Mouse (Mus musculus) layer of hippocampus, adult 11-12 months (tissue): ENCODE data around the gene Sbno1.

Experiments used
- DNase-seq: peaks from one replicate; pipeline ENCODE4 v3.0.0; 2022; ENCODE audit warnings: low spot score

Gene Sbno1

GRCm38 (mm10) chr5:124444208-124444607 lies 18.4 kb upstream of the Sbno1 start:
- no peak for DNase-seq

DNA sequence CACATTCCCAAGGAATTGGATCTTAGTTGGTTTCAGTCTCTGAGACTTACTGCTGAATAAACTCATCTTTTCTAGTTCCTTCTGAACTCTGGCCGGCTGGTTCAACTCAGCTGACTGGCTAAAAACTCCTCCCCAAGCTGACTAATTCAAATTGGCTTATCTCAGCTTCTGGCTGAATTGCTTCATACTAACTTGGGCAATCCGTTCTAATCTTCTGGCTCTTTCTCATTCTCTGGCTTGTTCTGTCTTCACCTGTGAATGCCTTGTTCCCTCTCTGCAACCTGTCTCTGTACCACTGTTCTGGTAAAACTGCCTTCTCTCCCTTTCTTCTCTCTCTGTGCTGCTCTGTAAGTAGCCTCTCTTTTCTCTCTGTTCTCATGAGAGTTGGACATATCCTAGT lies 16.8 kb upstream of the Sbno1 start:
- no peak for DNase-seq

- DNase-seq: no peak
These were observed 14.4 kb upstream of the Sbno1 start for GRCm38 (mm10) chr5:124440094-124440701.

DNA sequence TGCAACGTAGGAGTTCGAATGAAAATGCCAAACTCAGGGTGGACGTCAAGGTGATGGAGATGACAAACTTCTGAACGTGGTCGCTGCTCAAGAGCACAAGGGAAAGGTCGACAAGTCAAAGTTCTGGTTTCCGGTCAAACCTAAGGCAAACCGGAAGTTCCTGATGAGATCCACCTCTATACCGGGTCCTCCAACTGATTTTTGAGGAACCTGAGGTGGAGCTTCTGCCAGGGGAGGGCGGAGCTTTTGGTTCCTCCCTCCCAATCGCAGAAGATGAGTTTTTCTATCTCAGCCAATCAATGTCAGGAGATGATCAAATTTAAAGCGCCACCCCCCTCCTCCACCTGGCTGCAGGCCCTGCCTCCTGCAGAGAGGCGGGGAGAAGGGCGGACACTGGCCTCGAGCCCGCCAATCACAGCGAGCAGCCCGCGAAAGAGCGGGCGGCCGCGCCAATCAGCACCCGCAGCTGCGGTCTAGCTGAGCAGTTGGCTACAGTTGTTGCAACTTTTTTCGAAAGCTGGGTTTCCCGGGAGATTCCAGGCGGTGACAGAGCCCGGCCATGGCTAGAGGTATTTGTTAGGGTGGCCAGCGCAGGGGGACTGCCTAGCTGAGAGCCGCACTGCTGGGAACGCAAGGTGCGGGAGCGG lies 13.8 kb upstream of the Sbno1 start, which contains the start of gene Kmt5a:
Gene Kmt5a (plus strand): TSS at position 484 of the 647 bp plus-strand sequence.
- DNase-seq: peak; percentile 95

- no peak for DNase-seq
These were observed 12.9 kb upstream of the Sbno1 start for GRCm38 (mm10) chr5:124438746-124439145.

- no peak for DNase-seq
These were observed 12.4 kb upstream of the Sbno1 start for GRCm38 (mm10) chr5:124438229-124438628.

DNA sequence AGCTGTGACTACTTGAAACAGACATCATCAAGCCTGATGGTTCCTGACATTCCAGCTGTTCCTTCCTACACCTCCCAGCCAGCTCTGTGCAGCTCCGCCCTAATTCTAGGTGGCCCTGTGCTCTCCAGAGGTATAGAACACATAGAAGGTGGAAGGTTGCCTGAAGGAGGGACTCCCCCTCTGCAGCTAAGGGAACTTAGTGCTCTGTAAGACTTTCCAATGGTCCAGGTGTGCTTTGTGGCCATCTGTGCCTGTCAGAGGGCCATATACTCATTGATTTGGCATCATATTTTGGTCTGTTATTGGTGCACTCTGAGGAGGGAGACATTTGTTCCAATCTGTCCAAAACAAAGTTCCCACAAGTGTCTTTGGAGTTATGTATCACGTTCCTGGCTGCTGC lies 7.2 kb upstream of the Sbno1 start:
- no peak for DNase-seq

DNA sequence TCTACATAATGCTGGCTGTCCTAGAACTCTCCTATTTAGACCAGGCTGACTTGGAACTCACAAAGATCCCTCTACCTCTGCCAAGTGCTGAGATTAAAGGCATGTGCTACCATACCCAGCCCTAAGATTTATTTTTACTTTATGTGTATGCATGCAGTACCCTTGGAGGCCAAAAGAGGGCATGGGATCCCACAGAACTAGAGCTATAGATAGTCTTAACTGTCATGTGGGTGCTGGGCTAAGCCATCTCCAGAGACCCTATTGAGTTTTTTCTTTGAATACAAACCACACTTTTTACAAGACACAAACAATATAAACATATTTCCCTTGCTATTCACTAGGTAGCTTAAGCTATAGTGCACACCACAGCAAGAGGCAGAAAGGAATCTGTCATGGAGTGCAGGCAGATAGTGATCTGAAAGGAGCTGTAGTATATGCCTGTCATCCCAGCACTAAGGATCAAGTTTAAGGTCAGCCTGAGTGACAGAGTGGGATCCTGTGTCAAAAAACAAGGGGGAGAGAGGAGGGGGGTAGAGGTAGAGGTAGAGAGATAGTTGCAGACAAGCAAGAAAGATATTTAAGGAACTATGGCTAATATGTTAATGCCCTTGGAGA lies 6.7 kb upstream of the Sbno1 start:
- peak; percentile 89 for DNase-seq

GRCm38 (mm10) chr5:124426475-124427071 lies 772 bp upstream of the Sbno1 start:
- DNase-seq: no peak

DNA sequence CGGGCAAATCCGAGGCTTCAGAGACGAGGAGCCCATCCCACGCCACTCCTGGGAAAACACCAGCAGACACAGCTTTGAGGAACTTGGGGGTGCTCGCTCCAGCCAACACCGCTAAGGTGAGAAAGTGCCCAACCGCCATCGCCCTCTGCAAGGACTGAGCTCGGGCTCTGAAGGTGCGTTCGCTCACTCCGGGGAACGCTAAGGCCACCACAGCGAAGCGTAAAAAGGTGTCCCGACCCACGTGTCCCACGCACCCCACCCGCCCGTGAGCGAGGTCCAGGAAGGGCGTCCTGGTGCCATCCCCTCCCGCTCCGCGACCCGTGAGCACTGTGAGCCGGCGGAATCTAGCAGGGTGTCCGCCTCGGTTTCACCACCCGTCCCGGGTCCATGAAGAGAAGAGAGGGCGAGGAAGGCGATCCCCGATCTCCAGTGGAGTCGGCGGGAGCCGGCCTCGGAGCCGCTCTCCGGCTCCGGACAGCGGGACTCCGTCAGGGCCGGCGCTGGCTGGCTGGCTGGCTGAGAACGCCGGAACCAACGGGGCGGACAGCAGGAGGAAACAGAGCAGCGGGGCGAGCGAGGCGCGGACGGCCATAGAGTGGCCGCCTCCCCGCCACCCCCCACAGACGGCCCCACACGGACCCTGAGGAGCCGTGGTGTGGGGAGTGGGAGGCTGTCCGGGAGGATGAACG lies 934 bp downstream of the Sbno1 start:
- peak; percentile 30 for DNase-seq

DNA sequence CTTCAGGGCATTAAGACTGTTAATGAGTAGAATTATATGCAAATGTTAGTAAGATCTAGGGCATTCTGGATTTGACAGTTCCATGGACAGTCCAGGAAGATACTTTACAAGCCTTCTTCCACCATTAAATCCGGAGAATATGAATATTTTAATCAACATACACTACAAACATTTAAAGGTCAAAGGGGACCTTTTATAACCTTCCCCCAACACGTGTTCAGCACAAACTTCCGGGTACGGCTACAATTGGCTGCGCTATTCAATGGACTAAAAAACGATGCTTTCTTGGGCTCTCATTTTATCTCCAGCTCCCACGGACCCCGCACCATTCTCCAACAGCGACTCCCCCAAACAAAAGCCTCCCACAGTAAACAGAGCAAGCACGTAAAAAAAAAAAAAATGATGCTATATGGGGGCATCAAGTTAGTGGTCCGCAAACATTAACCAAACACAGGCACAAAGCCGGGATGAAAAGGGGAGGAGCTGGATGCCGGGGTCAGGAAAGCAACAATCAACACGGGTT lies 1.5 kb downstream of the Sbno1 start:
- DNase-seq: no peak

- DNase-seq: no peak
These were observed 4.0 kb downstream of the Sbno1 start for GRCm38 (mm10) chr5:124421786-124422185.

DNA sequence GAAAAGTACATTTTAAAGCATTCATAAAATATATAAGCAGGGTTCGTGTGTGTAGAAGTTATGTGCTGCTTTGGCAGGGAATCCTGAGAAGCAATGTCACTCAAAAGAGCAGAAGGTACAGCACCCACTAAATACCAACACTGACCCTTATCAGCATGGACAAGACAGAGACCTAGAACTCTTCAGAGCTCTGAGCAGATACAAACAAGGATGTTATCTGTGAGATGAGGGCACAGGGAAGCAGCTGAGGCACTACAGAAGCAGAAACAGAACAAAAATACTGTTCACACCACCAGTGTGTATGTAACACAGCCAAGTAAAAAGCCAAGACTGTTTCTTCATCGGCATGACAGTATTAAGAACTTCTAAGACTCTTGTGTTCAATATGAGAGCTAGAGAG lies 6.9 kb downstream of the Sbno1 start:
- no peak for DNase-seq

- no peak for DNase-seq
These were observed 13.6 kb downstream of the Sbno1 start for GRCm38 (mm10) chr5:124412163-124412562.

GRCm38 (mm10) chr5:124410808-124411207 lies 15.0 kb downstream of the Sbno1 start:
- DNase-seq: no peak

GRCm38 (mm10) chr5:124393726-124394125 lies 32.1 kb downstream of the Sbno1 start:
- no peak for DNase-seq

DNA sequence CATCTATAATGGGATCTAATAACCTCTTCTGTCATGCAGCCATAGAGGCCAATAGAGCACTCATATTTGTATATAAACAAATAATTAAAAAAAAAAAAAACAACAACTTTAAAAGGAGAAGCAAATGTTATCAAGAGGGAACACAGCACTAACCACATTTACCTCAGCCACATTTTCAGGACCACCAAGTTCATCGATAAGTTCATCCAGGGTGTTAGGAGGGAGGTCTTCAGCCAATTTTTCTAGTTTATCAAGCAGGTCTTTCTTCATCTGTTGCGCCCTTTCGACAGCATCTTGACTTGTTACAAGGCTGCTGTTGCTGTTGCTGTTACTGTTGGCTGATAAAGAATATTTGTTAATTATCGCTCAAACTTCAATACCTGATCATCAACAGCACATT lies 33.4 kb downstream of the Sbno1 start:
- no peak for DNase-seq

DNA sequence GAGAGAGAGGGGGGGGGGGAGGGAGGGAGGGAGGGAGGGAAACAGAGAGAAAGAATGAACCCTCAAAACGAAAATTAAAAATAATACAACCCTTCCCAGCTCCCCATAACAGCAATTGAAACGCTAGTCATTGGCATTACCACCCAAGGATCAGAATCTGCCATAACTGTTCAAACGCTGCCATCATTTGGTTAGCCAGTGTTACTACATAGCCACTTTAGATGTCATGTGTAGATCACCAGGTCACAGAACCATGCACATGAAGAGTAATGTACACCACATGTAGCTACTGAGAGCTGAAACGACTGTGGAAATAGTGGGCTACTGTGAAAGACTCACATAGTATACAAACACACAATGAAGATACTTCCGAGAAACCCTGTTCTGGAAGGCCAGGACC lies 37.9 kb downstream of the Sbno1 start:
- no peak for DNase-seq

GRCm38 (mm10) chr5:124380121-124380520 lies 45.7 kb downstream of the Sbno1 start:
- DNase-seq: no peak

- no peak for DNase-seq
These were observed 48.7 kb downstream of the Sbno1 start for GRCm38 (mm10) chr5:124377149-124377548.

DNA sequence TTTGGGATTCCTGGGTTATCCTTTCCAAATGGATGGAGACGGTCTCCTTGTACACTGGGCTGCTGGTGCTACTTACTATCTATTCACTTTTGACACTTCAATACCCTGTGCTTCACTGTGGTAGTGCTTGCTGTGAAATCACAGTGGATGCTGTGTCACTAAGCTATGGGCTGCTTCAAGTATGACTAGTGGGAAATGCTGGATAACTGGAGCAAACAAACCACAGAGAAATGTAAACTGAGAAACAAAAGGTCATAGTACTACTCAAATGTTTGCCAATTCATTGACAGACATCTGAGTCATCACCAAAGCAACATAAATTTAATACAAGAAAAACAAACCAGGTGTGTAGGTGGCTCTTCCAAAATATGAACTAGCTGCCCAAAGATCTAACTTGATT lies 49.4 kb downstream of the Sbno1 start:
- DNase-seq: no peak

- no peak for DNase-seq
These were observed 51.5 kb downstream of the Sbno1 start for GRCm38 (mm10) chr5:124374298-124374697.
